Mouse (Mus musculus) brown adipose tissue, adult 24 weeks (tissue): ENCODE measurements around the gene Cldn9. TPM values are rescaled to one million over a fixed set of nuclear protein-coding genes. Genes with fewer than 3 reads are reported as not detected.

ENCODE experiments used
- H3K27ac ChIP-seq: fragments of 200-500 bp; replicated peaks from 2 replicates; pipeline ENCODE4 v1.5.1; 2012; ENCODE audit warnings: low read depth, mild to moderate bottlenecking, low read length
- H3K4me1 ChIP-seq: fragments of 200-500 bp; 2 replicates; pipeline ENCODE4 v1.6.1; 2012; ENCODE audit warnings: low read length, mixed read lengths; ENCODE audit not compliant: control insufficient read depth, insufficient read depth, insufficient read length
- H3K4me3 ChIP-seq: fragments of 200-500 bp; 2 replicates; pipeline ENCODE4 v1.5.1; 2012; ENCODE audit warnings: low read depth, mild to moderate bottlenecking, low read length, moderate library complexity; ENCODE audit not compliant: insufficient read depth
- polyA plus RNA-seq: library from polyadenylated mRNA; stranded (reverse); fragments of >200 nt; gene quantifications from 2 replicates; pipeline ENCODE4 v1.2.4, GENCODE M21; 2012; ENCODE audit not compliant: missing spikeins, insufficient read depth, insufficient read length

Cldn9 gene
- polyA plus RNA-seq, 1 experiment = not detected

GRCm38 (mm10) chr17:23673424-23674073, 10.3 kb downstream of the Cldn9 start, which contains the start of the genes Hcfc1r1 and Thoc6:
Gene Hcfc1r1 (plus strand): TSS chr17:23673596.
Gene Thoc6 (minus strand): TSS chr17:23673882.
- peaks cover 6% of the 10 kb centered on the region; the same call in 1 of the 2 replicates for H3K4me1 ChIP-seq
- H3K4me3 ChIP-seq = peak within 1 kb of the TSS; percentile 81
- H3K27ac ChIP-seq = peak within 1 kb of the TSS; percentile 99

DNA sequence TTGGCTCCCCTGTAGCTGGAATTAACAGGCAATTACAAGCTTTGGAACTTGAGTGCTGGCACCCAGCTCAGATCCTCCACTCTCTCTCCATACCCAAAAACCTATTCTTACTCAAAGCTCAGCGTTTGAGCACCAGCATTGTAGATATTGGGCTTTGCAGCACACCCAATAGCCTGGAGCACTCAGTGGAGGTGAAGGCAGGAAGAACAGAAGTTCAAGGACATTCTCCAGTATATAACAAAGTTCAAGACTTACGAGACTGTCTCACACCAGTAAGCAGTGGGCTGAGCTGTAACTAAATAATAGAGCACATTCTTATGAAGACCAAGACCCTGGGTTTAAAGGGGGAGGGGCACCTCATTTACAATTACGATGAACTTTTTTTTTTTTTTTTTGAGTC, 11.1 kb downstream of the Cldn9 start:
- H3K4me1 ChIP-seq = peaks cover 6% of the 10 kb centered on the region; the same call in 1 of the 2 replicates
- H3K4me3 ChIP-seq = peak overlapping the region; percentile 81
- no peak overlapping the region for H3K27ac ChIP-seq

DNA sequence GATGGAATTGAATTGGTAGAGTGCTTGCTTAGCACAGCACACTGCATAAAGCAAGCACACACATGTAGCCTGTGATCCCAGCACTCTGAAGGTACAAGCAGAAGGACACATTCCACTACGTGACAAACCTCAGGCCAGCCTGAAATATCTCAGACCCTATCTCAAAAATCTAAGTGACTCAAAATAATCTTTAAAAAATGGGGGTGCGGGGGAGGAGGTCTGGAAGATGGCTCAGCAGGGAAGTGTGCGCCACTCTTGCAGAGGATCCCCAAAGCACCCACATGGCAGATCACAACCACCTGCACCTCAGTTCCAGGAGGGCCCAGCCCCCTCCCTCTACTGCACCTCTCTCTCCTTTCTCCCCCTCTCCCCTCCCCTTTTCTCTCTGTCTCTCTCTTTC, 12.3 kb downstream of the Cldn9 start:
- no peak overlapping the region for H3K27ac ChIP-seq
- H3K4me3 ChIP-seq = no peak overlapping the region
- H3K4me1 ChIP-seq = peaks cover 6% of the 10 kb centered on the region; the same call in 1 of the 2 replicates

GRCm38 (mm10) chr17:23670516-23671074, 13.2 kb downstream of the Cldn9 start:
- no peak overlapping the region for H3K4me3 ChIP-seq
- peaks cover 6% of the 10 kb centered on the region; the same call in 1 of the 2 replicates for H3K4me1 ChIP-seq
- H3K27ac ChIP-seq = no peak overlapping the region

GRCm38 (mm10) chr17:23665511-23665910, 18.3 kb downstream of the Cldn9 start:
- Histone ChIP-seq H3K4me1 (no peaks in the 10 kb centered on the region), H3K27ac (no peak overlapping the region), H3K4me3 (no peak overlapping the region)

DNA sequence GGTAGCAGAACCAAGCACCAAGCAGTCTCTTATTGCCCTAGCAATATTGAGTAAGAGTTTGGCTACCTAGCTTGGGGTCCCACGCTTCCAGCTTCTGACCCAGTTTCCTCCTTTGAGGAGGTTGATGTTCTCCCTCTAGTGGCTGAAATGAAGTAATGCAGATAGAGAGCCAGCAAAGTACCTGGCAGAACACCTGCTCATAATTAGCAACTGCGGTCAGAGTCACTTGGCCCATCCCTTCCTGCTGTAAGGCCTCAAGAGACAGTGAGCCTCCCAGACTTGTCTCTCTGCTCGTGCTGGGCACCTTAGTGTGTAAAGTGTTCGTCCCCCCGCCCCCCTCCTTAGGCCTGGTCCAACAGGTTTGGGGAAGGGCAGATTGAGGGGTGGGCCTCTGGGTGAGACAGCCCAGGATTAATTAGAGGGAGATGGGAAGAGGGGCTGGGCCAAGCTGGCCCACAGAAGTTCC, 19.2 kb downstream of the Cldn9 start:
- Histone ChIP-seq H3K4me3 (no peak overlapping the region), H3K27ac (no peak overlapping the region)

GRCm38 (mm10) chr17:23661526-23661925, 22.3 kb downstream of the Cldn9 start:
- Histone ChIP-seq H3K4me1 (no peaks in the 10 kb centered on the region), H3K27ac (no peak overlapping the region), H3K4me3 (no peak overlapping the region)

More for the DNA sequence above, 19.2 kb downstream of the Cldn9 start:
- H3K4me1 ChIP-seq = no peaks in the 10 kb centered on the region

- no peaks in the 10 kb centered on the region for H3K4me1 ChIP-seq
- no peak overlapping the region for H3K27ac ChIP-seq
- H3K4me3 ChIP-seq = no peak overlapping the region
Observed at GRCm38 (mm10) chr17:23660876-23661200, 23.0 kb downstream of the Cldn9 start.

GRCm38 (mm10) chr17:23660117-23660875, 23.5 kb downstream of the Cldn9 start, which contains the start of gene Bicdl2:
Gene Bicdl2 (plus strand): TSS chr17:23660506.
- H3K4me3 ChIP-seq = no peak within 1 kb of the TSS
- no peaks in the 10 kb centered on the region for H3K4me1 ChIP-seq
- H3K27ac ChIP-seq = no peak within 1 kb of the TSS

DNA sequence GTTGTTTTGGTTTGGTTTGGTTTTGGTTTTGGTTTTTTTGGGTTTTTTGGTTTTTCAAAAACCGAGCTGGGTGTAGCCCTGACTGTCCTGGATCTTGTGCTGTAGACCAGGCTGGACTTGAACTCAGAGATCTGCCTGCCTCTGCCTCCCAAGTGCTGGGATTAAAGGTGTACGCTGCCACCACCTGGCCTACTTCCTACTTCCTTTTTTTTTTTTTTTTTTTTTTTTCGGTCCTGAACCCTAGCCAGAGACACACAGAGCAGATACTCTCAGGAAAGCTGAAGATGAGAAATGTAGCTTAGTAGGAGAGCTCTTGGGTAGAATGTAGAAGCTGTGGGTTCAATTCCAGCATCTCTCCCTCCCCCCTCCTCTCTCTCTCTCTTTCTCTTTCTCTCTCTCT, 25.4 kb downstream of the Cldn9 start:
- no peaks in the 10 kb centered on the region for H3K4me1 ChIP-seq
- no peak overlapping the region for H3K4me3 ChIP-seq
- H3K27ac ChIP-seq = no peak overlapping the region

GRCm38 (mm10) chr17:23654410-23654809, 29.4 kb downstream of the Cldn9 start:
- Histone ChIP-seq H3K4me3 (no peak overlapping the region), H3K27ac (no peak overlapping the region), H3K4me1 (no peaks in the 10 kb centered on the region)

- no peak overlapping the region for H3K4me3 ChIP-seq
- H3K27ac ChIP-seq = no peak overlapping the region
- no peaks in the 10 kb centered on the region for H3K4me1 ChIP-seq
Observed at GRCm38 (mm10) chr17:23654001-23654400, 29.8 kb downstream of the Cldn9 start.

DNA sequence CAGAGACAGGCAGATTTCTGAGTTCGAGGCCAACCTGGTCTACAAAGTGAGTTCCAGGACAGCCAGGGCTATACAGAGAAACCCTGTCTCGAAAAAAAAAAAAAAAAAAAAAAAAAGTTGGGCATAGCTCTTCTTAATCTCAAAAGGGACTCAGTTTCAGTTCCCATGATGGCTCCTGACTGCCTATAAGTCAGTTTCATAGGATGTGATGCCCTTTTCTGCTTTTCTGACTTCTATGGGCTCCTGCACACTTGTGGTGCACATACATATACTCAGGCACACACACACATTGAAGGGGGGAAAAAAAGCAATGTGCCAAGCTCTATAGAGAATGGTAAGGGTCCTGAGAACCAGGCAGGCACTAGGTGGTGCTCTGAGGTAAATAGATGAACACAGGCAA, 30.5 kb downstream of the Cldn9 start:
- no peak overlapping the region for H3K4me3 ChIP-seq
- no peak overlapping the region for H3K27ac ChIP-seq
- no peaks in the 10 kb centered on the region for H3K4me1 ChIP-seq

DNA sequence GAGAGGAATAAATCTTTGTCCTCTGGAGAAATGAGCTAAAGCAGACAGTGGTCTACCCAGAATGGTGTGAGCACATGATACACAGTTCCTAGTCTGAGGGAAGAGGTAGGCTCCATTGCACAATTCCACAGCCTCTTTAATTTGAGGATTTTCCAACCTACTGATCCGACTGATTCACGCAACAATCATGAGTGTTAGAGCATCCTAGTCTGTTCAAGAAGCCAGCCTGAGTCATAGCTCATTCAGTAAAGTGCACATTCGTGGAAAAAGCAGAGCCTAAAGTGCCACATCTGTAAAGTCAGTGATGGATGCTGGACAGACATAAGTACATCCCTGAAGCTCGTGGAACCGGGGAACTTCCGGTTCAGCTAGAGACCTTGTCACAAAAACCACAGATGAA, 32.5 kb downstream of the Cldn9 start:
- Histone ChIP-seq H3K4me3 (no peak overlapping the region), H3K4me1 (no peaks in the 10 kb centered on the region), H3K27ac (no peak overlapping the region)

DNA sequence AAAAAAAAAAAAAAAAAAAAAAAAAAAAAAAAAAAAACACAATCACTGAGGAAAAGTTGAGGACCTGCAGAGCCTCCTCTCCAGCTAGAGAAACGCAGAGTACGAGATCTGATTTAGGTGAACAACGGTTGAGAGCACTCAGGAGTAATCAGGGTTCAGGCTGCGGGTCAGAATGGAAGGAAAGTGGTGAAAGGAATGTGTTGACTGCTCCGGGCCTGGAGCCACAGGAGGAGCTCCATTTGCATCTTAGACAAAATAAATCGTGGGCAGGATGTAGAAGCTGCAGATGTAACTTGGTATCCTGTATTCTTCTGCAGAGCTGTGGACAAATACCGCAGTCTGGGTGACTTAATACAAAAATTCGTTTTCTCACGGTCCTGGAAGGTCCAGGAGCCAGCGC, 37.9 kb downstream of the Cldn9 start:
- no peak overlapping the region for H3K27ac ChIP-seq
- no peak overlapping the region for H3K4me3 ChIP-seq
- no peaks in the 10 kb centered on the region for H3K4me1 ChIP-seq
